20 mouse cellular contexts compared by ENCODE assay signal in genomic region chr9:47571461-47571860, GRCm38 (mm10). TPM values are rescaled to one million over a fixed set of nuclear protein-coding genes. Genes with fewer than 3 reads are reported as not detected.
A peak's percentile ranks its signal among the peaks of the same experiment; 100 is the strongest.
DNase-seq lines count a peak whose midpoint lies in the region; TF ChIP-seq lines count a peak whose summit lies in the region.
"Had no signal": no experiment of that assay in that cellular context is flagged by ENCODE, and none has a peak within 500 bp of the region (broad histone marks: within the 10 kb centered on the region; RNA-seq: fewer than 3 reads in every experiment).

No protein-coding gene starts in this region.

- TF ChIP-seq RAD21 in MEL (IDR thresholded peaks at IDR 0.05; ENCODE audit: low read depth, low read length), result no peak

- no peak for TF ChIP-seq POLR2A in ES-Bruce4 (IDR thresholded peaks at IDR 0.05; ENCODE audit: insufficient read depth, low read length)
- TF ChIP-seq POLR2A in MEL (IDR thresholded peaks at IDR 0.05; ENCODE audit: control insufficient read depth in 1 of 2, insufficient read depth in 1 of 2, low read depth in 1 of 2, low read length in 2 of 2, poor library complexity in 1 of 2), result no peak

- no peak overlapping the region for H3K4me3 ChIP-seq in layer of hippocampus, adult 2 months
- H3K4me3 ChIP-seq in ES-Bruce4 (ENCODE audit: low read depth, low read length) (peak overlapping the region; percentile 81), MEL (ENCODE audit: control insufficient read depth in 1 of 2, insufficient read depth in 1 of 2, low read depth in 2 of 2, low read length in 2 of 2) (peak overlapping the region; percentile 65)
- H3K4me3 ChIP-seq: embryonic facial prominence, embryonic 10.5 days; embryonic facial prominence, embryonic 13.5 days; erythroblast, embryonic 14.5 days; forebrain, embryonic 12.5 days; forebrain, embryonic 15.5 days; hindbrain, embryonic 13.5 days had no signal

- TF ChIP-seq EP300 in ES-Bruce4 (IDR thresholded peaks at IDR 0.05; ENCODE audit: insufficient read depth, low read depth, low read length) (no peak), MEL (IDR thresholded peaks at IDR 0.05; ENCODE audit: low read depth in 1 of 2, low read length in 2 of 2) (no peak)

- H3K27me3 ChIP-seq in ES-Bruce4 (ENCODE audit: control insufficient read depth, insufficient read depth, low read length, poor library complexity, severe bottlenecking) (no peaks in the 10 kb centered on the region), MEL (ENCODE audit: control insufficient read depth in 1 of 2, insufficient read depth in 2 of 2, low read length in 2 of 2) (no peaks in the 10 kb centered on the region)
- H3K27me3 ChIP-seq: forebrain, embryonic 12.5 days; forebrain, embryonic 15.5 days; hindbrain, embryonic 13.5 days had no signal

- H3K36me3 ChIP-seq in ES-Bruce4 (ENCODE audit: control insufficient read depth, insufficient read depth, low read length, poor library complexity, severe bottlenecking) (no peaks in the 10 kb centered on the region), MEL (ENCODE audit: control insufficient read depth in 1 of 2, insufficient read depth in 2 of 2, low read length in 2 of 2) (no peaks in the 10 kb centered on the region)
- H3K36me3 ChIP-seq: embryonic facial prominence, embryonic 13.5 days; forebrain, embryonic 12.5 days; forebrain, embryonic 15.5 days; hindbrain, embryonic 13.5 days had no signal

- no peaks in the 10 kb centered on the region for H3K79me2 ChIP-seq in MEL (ENCODE audit: control insufficient read depth, insufficient read depth, low read length, poor library complexity)

- peak overlapping the region; percentile 62; the same call in 1 of the 2 replicates for H3K27ac ChIP-seq in layer of hippocampus, adult 2 months
- no peak overlapping the region for H3K27ac ChIP-seq in ES-Bruce4 (ENCODE audit: insufficient read depth, low read length)
- no peak overlapping the region for H3K27ac ChIP-seq in MEL (ENCODE audit: control insufficient read depth, low read depth, low read length)
- H3K27ac ChIP-seq: embryonic facial prominence, embryonic 10.5 days; embryonic facial prominence, embryonic 13.5 days; forebrain, embryonic 12.5 days; forebrain, embryonic 15.5 days; hindbrain, embryonic 13.5 days had no signal

- TF ChIP-seq CTCF in layer of hippocampus, adult 2 months (conservative IDR thresholded peaks at IDR 0.05), result no peak
- TF ChIP-seq CTCF in ES-Bruce4 (IDR thresholded peaks at IDR 0.05; ENCODE audit: low read depth, low read length) (no peak), MEL (IDR thresholded peaks at IDR 0.05 in 2 of 3, conservative IDR thresholded peaks at IDR 0.05 in 1 of 3; ENCODE audit: control insufficient read depth in 1 of 3, insufficient read depth in 1 of 3, low read depth in 2 of 3, low read length in 3 of 3, poor library complexity in 1 of 3, severe bottlenecking in 1 of 3) (no peak)

- DNase-seq in layer of hippocampus, adult 2 months (ENCODE audit: low spot score in 2 of 2), result no peak
- DNase-seq in layer of hippocampus, adult 11-12 months (ENCODE audit: low spot score), result no peak
- DNase-seq in MEL (ENCODE audit: low read depth, low spot score) (peak; percentile 75), ZHBTc4 (ENCODE audit: low read depth, low spot score) (peak; percentile 66)
- no peak for DNase-seq in adrenal gland, postnatal 14 days
- DNase-seq in thymus, postnatal 14 days, result no peak
- DNase-seq: adrenal gland, postnatal 10 days; B cell, adult 2 months; cerebellum, adult 11 months; cerebellum, adult 9-11 months; embryo, embryonic 11 days; gastrocnemius, postnatal 25 days; kidney, adult 18-20 months had no signal

- H3K9me3 ChIP-seq in ES-Bruce4 (replicated peaks; ENCODE audit: control insufficient read depth, insufficient read depth, low read length, poor library complexity, severe bottlenecking), result no peaks in the 10 kb centered on the region
- H3K9me3 ChIP-seq in MEL (replicated peaks; ENCODE audit: insufficient read depth, low read length), result no peaks in the 10 kb centered on the region
- H3K9me3 ChIP-seq: embryonic facial prominence, embryonic 10.5 days; embryonic facial prominence, embryonic 13.5 days; forebrain, embryonic 12.5 days; forebrain, embryonic 15.5 days; hindbrain, embryonic 13.5 days had no signal

- H3K9ac ChIP-seq in ES-Bruce4 (ENCODE audit: low read depth, poor library complexity, severe bottlenecking) (no peak overlapping the region), MEL (ENCODE audit: control insufficient read depth, low read depth, low read length, poor library complexity, severe bottlenecking) (peak overlapping the region; percentile 21; the same call in 1 of the 2 replicates)
- H3K9ac ChIP-seq: embryonic facial prominence, embryonic 13.5 days; forebrain, embryonic 12.5 days; forebrain, embryonic 15.5 days; hindbrain, embryonic 13.5 days had no signal

- peaks cover 2% of the 10 kb centered on the region for H3K4me1 ChIP-seq in ES-Bruce4 (ENCODE audit: control insufficient read depth, insufficient read depth, low read length)
- peaks cover 0 to 14% of the 10 kb centered on the region in 2 experiments; a peak in 1 of 4 replicates for H3K4me1 ChIP-seq in MEL (ENCODE audit: control insufficient read depth in 1 of 2, insufficient read depth in 2 of 2, low read length in 2 of 2)

TF ChIP-seq in MEL, 35 proteins besides CTCF, POLR2A, EP300 and RAD21:
- no peak for TF ChIP-seq JUND (IDR thresholded peaks at IDR 0.05; ENCODE audit: low read depth, low read length)
- peak; percentile 61; the same call in 1 of the 2 replicates for TF ChIP-seq TBP (IDR thresholded peaks at IDR 0.05; ENCODE audit: low read depth, low read length)
- peak; percentile 34; the same call in 1 of the 2 replicates for TF ChIP-seq GATA1 (IDR thresholded peaks at IDR 0.05; ENCODE audit: low read depth, low read length)

RNA-seq across cellular contexts. Expression of gene Cadm1, which starts 41.5 kb away (rescaled TPM):
- 100 to 1,000 TPM; 237 to 250 TPM for total RNA-seq in layer of hippocampus, adult 2 months (2021)
- polyA plus RNA-seq in ES-Bruce4 (2011; ENCODE audit: insufficient read depth, insufficient read length, low read depth, missing spikeins) (62.7 and 70.3 TPM in 2 replicates), MEL (2012; ENCODE audit: insufficient read depth in 1 of 2, insufficient read length in 2 of 2, low read depth in 1 of 2, low replicate concordance in 2 of 2, missing spikeins in 1 of 2) (under 1 TPM in 1 of 2 experiments, not detected in 1; 0.14 TPM)
- 0.16 and 0.31 TPM in 2 replicates for total RNA-seq in MEL (2012; rRNA removed)
- total RNA-seq in adrenal gland, postnatal 14 days (2021), result 31.9 and 32.7 TPM in 2 replicates

Comparison
In these comparisons a context has a peak if more than half of its experiments do, and no peak if none do; other contexts are left out.
1. DNase-seq: peak in MEL (single experiment) and ZHBTc4 (single experiment); none in layer of hippocampus, adult 2 months (0 of 2), layer of hippocampus, adult 11-12 months (single experiment), adrenal gland, postnatal 14 days (single experiment) and thymus, postnatal 14 days (single experiment).
2. RNA of gene Cadm1, which starts 41.5 kb away (total RNA-seq): 237 to 250 TPM in layer of hippocampus, adult 2 months and 31.9 to 32.7 TPM in adrenal gland, postnatal 14 days; 0.16 to 0.31 TPM in MEL; every median in the first group is over 10 times any median in the second.